Mouse (Mus musculus) v-Abl transformed pro-B cells (cell line): Measurements from ENCODE around the gene Sdhaf4.

Experiments
- in situ Hi-C, 2 experiments: fragments of 400-800 bp; cut with MboI; formaldehyde crosslinking; loops; one replicate each; pipeline ENCODE4 v1.15.1; 2025; ENCODE audit not compliant: unreplicated experiment in 2 of 2

Sdhaf4 gene

GRCm38 (mm10) chr1:23958668-23959414 lies 46.6 kb downstream of the Sdhaf4 start:
- in situ Hi-C loops, result no loop called here

GRCm38 (mm10) chr1:23958101-23958500 lies 47.4 kb downstream of the Sdhaf4 start:
- in situ Hi-C loops, result no loop called here

- in situ Hi-C loops, result no loop called here
Observed at GRCm38 (mm10) chr1:23955539-23955938, 49.9 kb downstream of the Sdhaf4 start.

GRCm38 (mm10) chr1:23953921-23954320 lies 51.5 kb downstream of the Sdhaf4 start:
- in situ Hi-C loops, result no loop called here

GRCm38 (mm10) chr1:23948778-23949699 lies 56.4 kb downstream of the Sdhaf4 start:
- in situ Hi-C loops, result no loop called here

- in situ Hi-C loops, result no loop called here
Observed at GRCm38 (mm10) chr1:23948290-23948689, 57.2 kb downstream of the Sdhaf4 start.
